Mouse (Mus musculus) spleen, postnatal 4 days (tissue): Measurements from ENCODE around the gene Becn1.
A peak's percentile ranks its signal among the peaks of the same experiment; 100 is the strongest.
"Not testable (repeated sequence)": the region's sequence is repeated elsewhere in the genome, so short reads cannot be mapped to it uniquely, and the experiment has no call there.

Experiments used
- DNase-seq, 2 experiments: peaks; one replicate each; pipeline ENCODE4 v3.0.0; 2022; ENCODE audit warnings: low spot score in 2 of 2

Becn1 gene

GRCm38 (mm10) chr11:101302004-101302798, at the start of gene Becn1:
TSS of gene Becn1 (minus strand) at chr11:101302286.
- peak; percentile 97 to 100 for DNase-seq

GRCm38 (mm10) chr11:101351721-101352111, 49.6 kb upstream of the Becn1 start:
- DNase-seq: no peak

GRCm38 (mm10) chr11:101351100-101351720, 49.1 kb upstream of the Becn1 start:
- no peak for DNase-seq

GRCm38 (mm10) chr11:101349216-101349615, 47.1 kb upstream of the Becn1 start:
- DNase-seq: no peak

- no peak for DNase-seq
These were observed 46.7 kb upstream of the Becn1 start for GRCm38 (mm10) chr11:101348774-101349173.

GRCm38 (mm10) chr11:101347083-101347775, 45.1 kb upstream of the Becn1 start:
- DNase-seq: no peak

GRCm38 (mm10) chr11:101338123-101338760, 36.2 kb upstream of the Becn1 start:
- peak; percentile 42 to 62 for DNase-seq

- DNase-seq: no peak
These were observed 33.6 kb upstream of the Becn1 start for GRCm38 (mm10) chr11:101335685-101336084.

- no peak for DNase-seq
These were observed 32.4 kb upstream of the Becn1 start for GRCm38 (mm10) chr11:101334516-101334915.

GRCm38 (mm10) chr11:101334023-101334422, 31.9 kb upstream of the Becn1 start:
- DNase-seq: no peak

GRCm38 (mm10) chr11:101332537-101332936, 30.5 kb upstream of the Becn1 start:
- DNase-seq: no peak

- DNase-seq: not testable (repeated sequence)
These were observed 28.9 kb upstream of the Becn1 start for GRCm38 (mm10) chr11:101330961-101331360.

GRCm38 (mm10) chr11:101330371-101330924, 28.4 kb upstream of the Becn1 start, which contains the start of gene Aoc3:
TSS of gene Aoc3 (plus strand) at chr11:101330605.
- no peak for DNase-seq

- DNase-seq: no peak
These were observed 27.0 kb upstream of the Becn1 start for GRCm38 (mm10) chr11:101328941-101329635.

GRCm38 (mm10) chr11:101327311-101327710, 25.2 kb upstream of the Becn1 start:
- no peak for DNase-seq

- no peak for DNase-seq
These were observed 24.1 kb upstream of the Becn1 start for GRCm38 (mm10) chr11:101326147-101326546.

GRCm38 (mm10) chr11:101325201-101325600, 23.1 kb upstream of the Becn1 start:
- DNase-seq: not testable (repeated sequence)

GRCm38 (mm10) chr11:101324763-101325162, 22.7 kb upstream of the Becn1 start, which contains the start of gene Aoc2:
TSS of gene Aoc2 (plus strand) at chr11:101325063.
- no peak for DNase-seq

- DNase-seq: peak; percentile 61 to 76
These were observed 21.5 kb upstream of the Becn1 start for GRCm38 (mm10) chr11:101323609-101324008.

- peak; percentile 70 to 83 for DNase-seq
These were observed 14.4 kb upstream of the Becn1 start for GRCm38 (mm10) chr11:101316501-101316917.
